Mouse (Mus musculus) adrenal gland, postnatal 4 days (tissue): ENCODE data around the gene Rnpc3. TPM values are rescaled to one million over a fixed set of nuclear protein-coding genes. Genes with fewer than 3 reads are reported as not detected.
"Not testable (repeated sequence)": the region's sequence is repeated elsewhere in the genome, so short reads cannot be mapped to it uniquely, and the experiment has no call there.

ENCODE experiments used
- DNase-seq, 2 experiments: peaks; one replicate each; pipeline ENCODE4 v3.0.0; 2021 to 2022; ENCODE audit warnings: low spot score in 2 of 2, mixed read lengths in 2 of 2
- long read RNA-seq, 2 experiments: library from polyadenylated mRNA; stranded (forward); transcript quantifications; one replicate each; pipeline ENCODE4 v2.0.0; 2021
- total RNA-seq, 2 experiments: library from RNA; stranded (reverse); gene quantifications; 2 replicates each; pipeline ENCODE4 v1.2.3; 2021

Gene Rnpc3
- total RNA-seq = 10 to 100 TPM; 30.9 to 31.5 TPM
- long read RNA-seq, experiment 1, partial matches to known transcripts = 2 of 9 reads
- long read RNA-seq, experiment 1, other reads (novel, unspliced or antisense) = 3 of 9 reads
- long read RNA-seq, experiment 2, transcript Rnpc3-203 (15 exons, 1,839 nt) = major isoform, 6 of 12 reads
- long read RNA-seq, experiment 2, partial matches to known transcripts = 1 of 12 reads
- long read RNA-seq, experiment 2, other reads (novel, unspliced or antisense) = 4 of 12 reads

GRCm38 (mm10) chr3:113629606-113630359, at the start of gene Rnpc3:
Gene Rnpc3 (minus strand): TSS chr3:113630149.
- DNase-seq = peak; percentile 79 to 90

DNA sequence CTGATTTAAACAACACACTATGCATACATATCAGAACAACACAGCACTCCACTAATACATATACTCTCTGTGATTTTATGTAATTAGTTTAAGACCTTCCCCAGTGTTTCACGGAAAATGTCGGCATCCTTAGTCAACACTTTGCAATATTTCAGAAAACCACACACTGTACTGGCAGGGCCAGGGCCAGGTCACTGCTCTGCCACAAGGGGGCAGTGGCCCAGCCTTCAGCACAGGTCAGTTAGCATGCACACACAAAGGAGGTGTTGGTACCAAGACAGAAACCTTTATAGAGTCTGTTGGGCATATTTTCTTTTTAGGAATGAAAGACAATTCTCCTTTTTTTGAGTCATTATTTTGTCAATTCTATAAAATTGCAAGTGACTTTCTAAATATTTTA, 27.0 kb upstream of the Rnpc3 start:
- no peak for DNase-seq

GRCm38 (mm10) chr3:113654335-113654734, 24.4 kb upstream of the Rnpc3 start:
- no peak for DNase-seq

DNA sequence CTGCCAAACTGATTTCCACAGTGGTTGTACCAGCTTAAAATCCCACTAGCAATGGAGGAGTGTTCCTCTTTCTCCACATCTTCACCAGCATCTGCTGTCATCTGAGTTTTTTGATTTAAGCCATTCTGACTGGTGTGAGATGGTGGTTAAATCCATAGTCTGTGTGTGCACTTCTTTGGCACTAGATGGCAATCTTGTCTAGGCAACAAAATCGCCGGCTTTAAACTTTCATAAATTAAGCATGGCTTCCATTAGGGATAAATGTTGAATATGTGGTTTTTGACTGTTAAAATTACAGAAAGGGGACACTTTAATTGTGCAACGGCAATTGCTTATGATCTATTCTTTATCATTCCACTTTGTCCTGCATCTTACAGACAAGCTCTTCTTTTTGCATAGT, 21.4 kb upstream of the Rnpc3 start:
- DNase-seq = not testable (repeated sequence)

DNA sequence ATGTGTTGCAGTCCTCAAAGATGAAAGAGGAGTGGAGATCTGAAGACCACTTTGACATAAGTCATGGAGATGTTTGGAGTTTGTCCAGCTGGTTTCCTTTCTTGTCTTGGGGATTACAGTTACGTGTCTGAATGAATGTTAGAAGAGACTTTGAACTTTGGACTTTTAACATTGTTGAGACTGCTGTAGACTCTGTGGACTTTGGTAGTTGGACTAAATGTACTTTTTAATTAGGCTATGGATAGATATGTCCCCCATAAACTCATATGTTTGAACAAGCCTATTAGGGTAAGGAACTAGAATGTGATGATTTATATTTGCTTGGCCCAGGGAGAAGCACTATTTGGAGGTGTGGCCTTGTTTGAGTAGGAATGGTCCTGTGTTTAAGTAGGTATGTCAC, 9.6 kb upstream of the Rnpc3 start:
- no peak for DNase-seq

DNA sequence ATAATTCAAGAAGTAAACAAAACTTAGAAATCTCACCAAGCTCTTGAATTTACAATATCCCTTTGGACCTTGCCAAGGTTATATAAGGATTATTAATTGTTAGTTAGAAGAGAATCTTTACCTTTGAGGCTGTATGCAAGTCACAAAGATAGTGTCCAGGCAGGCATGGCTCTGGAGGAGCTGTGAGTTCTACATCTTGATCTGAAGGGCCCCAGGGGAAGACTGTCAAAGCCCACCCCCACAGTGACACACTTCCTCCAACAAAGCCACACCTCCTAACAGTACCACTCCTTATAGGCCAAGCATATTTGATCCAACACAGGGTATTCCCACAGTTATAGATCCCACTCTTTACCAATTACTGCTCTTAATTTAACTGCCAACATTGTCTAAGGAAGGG, 4.3 kb upstream of the Rnpc3 start:
- no peak for DNase-seq

- no peak for DNase-seq
These were observed 1.7 kb upstream of the Rnpc3 start for GRCm38 (mm10) chr3:113631611-113632010.

GRCm38 (mm10) chr3:113630564-113630963, 615 bp upstream of the Rnpc3 start:
- no peak for DNase-seq

- no peak for DNase-seq
These were observed 23.4 kb downstream of the Rnpc3 start, which contains the start of gene Amy1 for GRCm38 (mm10) chr3:113606599-113606998. Gene Amy1 (minus strand): TSS chr3:113606699.

GRCm38 (mm10) chr3:113590844-113591243, 39.1 kb downstream of the Rnpc3 start:
- no peak for DNase-seq

GRCm38 (mm10) chr3:113574578-113574977, 55.4 kb downstream of the Rnpc3 start:
- no peak for DNase-seq

- no peak for DNase-seq
These were observed 55.8 kb downstream of the Rnpc3 start for GRCm38 (mm10) chr3:113574138-113574537.

GRCm38 (mm10) chr3:113572158-113572557, 57.8 kb downstream of the Rnpc3 start:
- DNase-seq = no peak

Other genes starting within 250 kb of the Rnpc3 start
- 100 to 1,000 TPM in 1 of 2 experiments, under 1 TPM in 1; 0.40 to 489 TPM for gene Amy2a1, start 97.7 kb downstream of the Rnpc3 start, total RNA-seq
- 10 to 100 TPM; 13.3 to 39.7 TPM for gene Amy1, start 23.4 kb downstream of the Rnpc3 start, total RNA-seq